Mouse (Mus musculus) myocyte (in vitro differentiated cells): ENCODE results near the gene Poldip3. TPM values are rescaled to one million over a fixed set of nuclear protein-coding genes. Genes with fewer than 3 reads are reported as not detected.

ENCODE experiments used
- H3K27me3 ChIP-seq: one replicate; pipeline ENCODE4 v1.6.1; 2011; ENCODE audit not compliant: control insufficient read depth, insufficient read depth, insufficient read length
- H3K36me3 ChIP-seq: one replicate; pipeline ENCODE4 v1.6.1; 2011; ENCODE audit not compliant: control insufficient read depth, insufficient read depth
- H3K4me2 ChIP-seq: one replicate; pipeline ENCODE4 v1.6.1; 2011; ENCODE audit warnings: low read depth, control low read depth
- H3K4me3 ChIP-seq: one replicate; pipeline ENCODE4 v1.5.1; 2011; ENCODE audit warnings: mild to moderate bottlenecking, control low read depth, moderate library complexity
- H3K79me2 ChIP-seq: one replicate; pipeline ENCODE4 v1.6.1; 2011; ENCODE audit not compliant: control insufficient read depth, insufficient read depth
- H3ac ChIP-seq: one replicate; pipeline ENCODE4 v1.6.1; 2011; ENCODE audit not compliant: control insufficient read depth, insufficient read length
- CEBPB ChIP-seq: IDR thresholded peaks from 2 replicates; pipeline ENCODE4 v1.6.1; 2011; ENCODE audit warnings: mild to moderate bottlenecking, moderate library complexity; ENCODE audit not compliant: poor library complexity, insufficient read depth, severe bottlenecking
- E2F4 ChIP-seq: IDR thresholded peaks from one replicate; pipeline ENCODE4 v1.6.1; 2011; ENCODE audit warnings: mild to moderate bottlenecking, control low read depth, moderate library complexity; ENCODE audit not compliant: insufficient read depth
- MAX ChIP-seq: IDR thresholded peaks from one replicate; pipeline ENCODE4 v1.6.1; 2011; ENCODE audit warnings: low read depth, mild to moderate bottlenecking, control low read depth
- MYOD1 ChIP-seq, 3 experiments: IDR thresholded peaks; one replicate each; pipeline ENCODE4 v1.6.1; 2011; ENCODE audit warnings: control low read depth in 2 of 3, low read depth in 2 of 3, mild to moderate bottlenecking in 2 of 3, moderate library complexity in 1 of 3; ENCODE audit not compliant: insufficient read length in 2 of 3, control insufficient read depth in 1 of 3
- MYOG ChIP-seq, 3 experiments: IDR thresholded peaks; one replicate each; pipeline ENCODE4 v1.6.1; 2011; ENCODE audit warnings: control low read depth in 2 of 3, low read depth in 2 of 3, mild to moderate bottlenecking in 2 of 3; ENCODE audit not compliant: insufficient read length in 2 of 3, control insufficient read depth in 1 of 3, insufficient read depth in 1 of 3
- POLR2A ChIP-seq: IDR thresholded peaks from one replicate; pipeline ENCODE4 v1.6.1; 2011; ENCODE audit warnings: low read depth, mild to moderate bottlenecking, control low read depth, moderate library complexity; ENCODE audit not compliant: insufficient read length
- POLR2AphosphoS2 ChIP-seq: IDR thresholded peaks from one replicate; pipeline ENCODE4 v1.6.1; 2011; ENCODE audit warnings: low read depth, control low read depth; ENCODE audit not compliant: insufficient read length
- REST ChIP-seq: IDR thresholded peaks from one replicate; pipeline ENCODE4 v1.6.1; 2011; ENCODE audit warnings: mild to moderate bottlenecking, control low read depth, moderate library complexity; ENCODE audit not compliant: insufficient read depth, insufficient read length
- SRF ChIP-seq: IDR thresholded peaks from one replicate; pipeline ENCODE4 v1.6.1; 2011; ENCODE audit warnings: low read depth; ENCODE audit not compliant: control insufficient read depth, insufficient read length
- TCF12 ChIP-seq: IDR thresholded peaks from one replicate; pipeline ENCODE4 v1.6.1; 2011; ENCODE audit warnings: mild to moderate bottlenecking, control low read depth; ENCODE audit not compliant: poor library complexity, insufficient read depth, severe bottlenecking
- TCF3 ChIP-seq: IDR thresholded peaks from one replicate; pipeline ENCODE4 v1.6.1; 2011; ENCODE audit warnings: low read depth, control low read depth; ENCODE audit not compliant: insufficient read length
- USF1 ChIP-seq: IDR thresholded peaks from one replicate; pipeline ENCODE4 v1.6.1; 2011; ENCODE audit warnings: low read depth, mild to moderate bottlenecking, control low read depth, moderate library complexity
- polyA plus RNA-seq: library from polyadenylated mRNA; unstranded; fragments of >200 nt; fragmentation: generic; extraction: Trizol; gene quantifications from one replicate; pipeline ENCODE4 v1.2.1, GENCODE M21; 2012; ENCODE audit warnings: missing spikeins

Poldip3 gene
- polyA plus RNA-seq, 1 experiment, result 85.9 TPM

GRCm38 (mm10) chr15:83170956-83171659 is 21.9 kb upstream of the Poldip3 start:
- H3K79me2 ChIP-seq, result peaks cover 53% of the 10 kb centered on the region
- TF ChIP-seq POLR2AphosphoS2 (peak; percentile 5), USF1 (no peak), MYOG (IDR thresholded peaks at IDR 0.05; ENCODE audit: control insufficient read depth in 1 of 3, insufficient read depth in 1 of 3, insufficient read length in 2 of 3, low read depth in 2 of 3) (no peak), TCF12 (no peak), REST (no peak), E2F4 (no peak), CEBPB (no peak), MYOD1 (IDR thresholded peaks at IDR 0.05; ENCODE audit: control insufficient read depth in 1 of 3, insufficient read length in 2 of 3, low read depth in 2 of 3) (no peak), MAX (no peak), SRF (peak; percentile 18), POLR2A (no peak)
- no peaks in the 10 kb centered on the region for H3K36me3 ChIP-seq
- H3ac ChIP-seq, result peak overlapping the region; percentile 70
- H3K4me3 ChIP-seq, result peak overlapping the region; percentile 70
- H3K4me2 ChIP-seq, result peak overlapping the region; percentile 84
- no peaks in the 10 kb centered on the region for H3K27me3 ChIP-seq

GRCm38 (mm10) chr15:83169772-83170722 is 20.9 kb upstream of the Poldip3 start:
- H3K4me3 ChIP-seq, result peak overlapping the region; percentile 70
- peaks cover 5% of the 10 kb centered on the region for H3K36me3 ChIP-seq
- peaks cover 63% of the 10 kb centered on the region for H3K79me2 ChIP-seq
- H3K27me3 ChIP-seq, result no peaks in the 10 kb centered on the region
- no peak overlapping the region for H3ac ChIP-seq
- H3K4me2 ChIP-seq, result peak overlapping the region; percentile 84
- TF ChIP-seq MYOG (IDR thresholded peaks at IDR 0.05; ENCODE audit: control insufficient read depth in 1 of 3, insufficient read depth in 1 of 3, insufficient read length in 2 of 3, low read depth in 2 of 3) (peak in 2 of 3 experiments; percentile 29 to 74), TCF12 (peak; percentile 37), TCF3 (no peak), MAX (no peak), USF1 (no peak), POLR2AphosphoS2 (no peak), E2F4 (no peak), SRF (no peak), REST (no peak), MYOD1 (IDR thresholded peaks at IDR 0.05; ENCODE audit: control insufficient read depth in 1 of 3, insufficient read length in 2 of 3, low read depth in 2 of 3) (peak in 2 of 3 experiments; percentile 56 to 74), CEBPB (no peak), POLR2A (peak; percentile 25)

GRCm38 (mm10) chr15:83168875-83169771 is 19.9 kb upstream of the Poldip3 start:
- Histone ChIP-seq H3ac (no peak overlapping the region), H3K4me3 (peak overlapping the region; percentile 70), H3K27me3 (no peaks in the 10 kb centered on the region), H3K36me3 (peaks cover 5% of the 10 kb centered on the region), H3K79me2 (peaks cover 63% of the 10 kb centered on the region), H3K4me2 (peak overlapping the region; percentile 84)
- TF ChIP-seq MYOG (IDR thresholded peaks at IDR 0.05; ENCODE audit: control insufficient read depth in 1 of 3, insufficient read depth in 1 of 3, insufficient read length in 2 of 3, low read depth in 2 of 3) (peak; percentile 65 to 95 (median 84)), TCF12 (peak; percentile 35), MYOD1 (IDR thresholded peaks at IDR 0.05; ENCODE audit: control insufficient read depth in 1 of 3, insufficient read length in 2 of 3, low read depth in 2 of 3) (peak; percentile 58 to 92 (median 69)), TCF3 (peak; percentile 47), POLR2AphosphoS2 (no peak)

- no peak for TF ChIP-seq MYOG (IDR thresholded peaks at IDR 0.05; ENCODE audit: control insufficient read depth in 1 of 3, insufficient read depth in 1 of 3, insufficient read length in 2 of 3, low read depth in 2 of 3)
- H3K4me2 ChIP-seq, result peak overlapping the region; percentile 84
- H3K36me3 ChIP-seq, result peaks cover 5% of the 10 kb centered on the region
- H3K4me3 ChIP-seq, result peak overlapping the region; percentile 70
- no peaks in the 10 kb centered on the region for H3K27me3 ChIP-seq
- peaks cover 63% of the 10 kb centered on the region for H3K79me2 ChIP-seq
- no peak overlapping the region for H3ac ChIP-seq
Measured at GRCm38 (mm10) chr15:83168311-83168710, 19.1 kb upstream of the Poldip3 start.
